Mouse (Mus musculus) midbrain, postnatal 0 days (tissue): ENCODE measurements around the gene Hp1bp3. TPM values are rescaled to one million over a fixed set of nuclear protein-coding genes. Genes with fewer than 3 reads are reported as not detected.

Experiments
- ATAC-seq: fragments of 200-750 bp; cut with Nextera tagmentation; 2 replicates; pipeline ENCODE4 v1.8.0; 2017; ENCODE audit warnings: moderate number of reproducible peaks, mild to moderate bottlenecking, moderate TSS enrichment, moderate library complexity; ENCODE audit not compliant: low FRiP score
- DNase-seq: peaks from one replicate; pipeline ENCODE4 v3.0.0-alpha.2; 2015; ENCODE audit warnings: low spot score
- H3K27ac ChIP-seq: fragments of 300-500 bp; sonication (generic); 2 replicates; pipeline ENCODE4 v1.5.1; 2014; ENCODE audit warnings: low read depth, mild to moderate bottlenecking, low read length, mixed read lengths
- H3K27me3 ChIP-seq: fragments of 300-500 bp; sonication (generic); 2 replicates; pipeline ENCODE4 v1.6.1; 2014; ENCODE audit warnings: low read length, control low read depth, mixed read lengths; ENCODE audit not compliant: insufficient read depth
- H3K36me3 ChIP-seq: fragments of 300-500 bp; sonication (generic); 2 replicates; pipeline ENCODE4 v1.6.1; 2014; ENCODE audit warnings: low read length, control low read depth, mixed read lengths; ENCODE audit not compliant: insufficient read depth
- H3K4me1 ChIP-seq: fragments of 300-500 bp; sonication (generic); 2 replicates; pipeline ENCODE4 v1.6.1; 2014; ENCODE audit warnings: mild to moderate bottlenecking, control low read depth, antibody characterized with exemption, low read length, mixed read lengths; ENCODE audit not compliant: insufficient read depth
- H3K4me2 ChIP-seq: fragments of 300-500 bp; sonication (generic); 2 replicates; pipeline ENCODE4 v1.6.1; 2014; ENCODE audit warnings: low read depth, mild to moderate bottlenecking, low read length, mixed read lengths; ENCODE audit not compliant: poor library complexity, severe bottlenecking
- H3K4me3 ChIP-seq: fragments of 300-500 bp; sonication (generic); 2 replicates; pipeline ENCODE4 v1.5.1; 2014; ENCODE audit warnings: low read depth, mild to moderate bottlenecking, low read length, moderate library complexity
- H3K9ac ChIP-seq: fragments of 300-500 bp; sonication (generic); replicated peaks from 2 replicates; pipeline ENCODE4 v1.6.1; 2014; ENCODE audit warnings: mild to moderate bottlenecking, low read length, moderate library complexity, mixed read lengths; ENCODE audit not compliant: poor library complexity, severe bottlenecking
- H3K9me3 ChIP-seq: fragments of 300-500 bp; sonication (generic); 2 replicates; pipeline ENCODE4 v1.6.1; 2016; ENCODE audit warnings: low read length, control low read depth
- CTCF ChIP-seq: IDR thresholded peaks from 2 replicates; pipeline ENCODE4 v1.5.1; 2016; ENCODE audit warnings: antibody characterized with exemption, mild to moderate bottlenecking
- WGBS: fragments of 180-500 bp; shearing (Covaris S2); extraction: QIAGEN DNeasy Blood & Tissue Kit; methylation state at CpG from one replicate; pipeline ENCODE4 v1.1.7; 2014; 5-methylcytosine and 5-hydroxymethylcytosine counted together
- polyA plus RNA-seq: library from polyadenylated mRNA; unstranded; fragments of >200 nt; fragmentation: Nextera tagmentation; extraction: Ambion mirVana; gene quantifications from 2 replicates; pipeline ENCODE4 v1.2.1, GENCODE M21; 2015
- total RNA-seq: library from RNA; depleted of rRNA; stranded (reverse); fragments of >200 nt; gene quantifications from 2 replicates; pipeline ENCODE4 v1.2.3, GENCODE M21; 2014

Hp1bp3 gene
- total and polyA plus RNA-seq, 2 experiments from 2014 or later = 165 to 200 TPM

- Histone ChIP-seq H3K27ac (no peak overlapping the region), H3K9ac (no peak overlapping the region), H3K9me3 (no peaks in the 10 kb centered on the region), H3K4me3 (no peak overlapping the region), H3K4me1 (no peaks in the 10 kb centered on the region), H3K27me3 (no peaks in the 10 kb centered on the region), H3K4me2 (no peak overlapping the region), H3K36me3 (peaks cover 60% of the 10 kb centered on the region)
- ATAC-seq = no peak
- WGBS = 82% methylated on average over 9 of the region's 9 CpGs
- no peak for TF ChIP-seq CTCF
- no peak for DNase-seq
These were observed 14.4 kb upstream of the Hp1bp3 start for GRCm38 (mm10) chr4:138201696-138202095.

- ATAC-seq (no peak), DNase-seq (no peak)
- Histone ChIP-seq H3K27ac (no peak overlapping the region), H3K4me2 (no peak overlapping the region), H3K9me3 (no peaks in the 10 kb centered on the region), H3K36me3 (peaks cover 32% of the 10 kb centered on the region), H3K9ac (no peak overlapping the region), H3K27me3 (no peaks in the 10 kb centered on the region), H3K4me1 (no peaks in the 10 kb centered on the region), H3K4me3 (no peak overlapping the region)
- 95% methylated on average over 5 of the region's 5 CpGs for WGBS
- TF ChIP-seq CTCF = no peak
These were observed 6.0 kb upstream of the Hp1bp3 start for GRCm38 (mm10) chr4:138210116-138210515.

GRCm38 (mm10) chr4:138213861-138214260, 2.2 kb upstream of the Hp1bp3 start:
- Histone ChIP-seq H3K9me3 (no peaks in the 10 kb centered on the region), H3K4me3 (no peak overlapping the region)
- WGBS = 93% methylated on average over 3 of the region's 3 CpGs

GRCm38 (mm10) chr4:138215671-138216199, 361 bp upstream of the Hp1bp3 start:
- ATAC-seq = no peak
- H3K9me3 ChIP-seq = no peaks in the 10 kb centered on the region
- peak; percentile 9 for DNase-seq
- peak overlapping the region; percentile 93 for H3K4me3 ChIP-seq
- WGBS = 33% methylated on average over 13 of the region's 13 CpGs
- H3K36me3 ChIP-seq = no peaks in the 10 kb centered on the region; the same call in 1 of the 2 replicates
- peak overlapping the region; percentile 78 for H3K4me2 ChIP-seq
- peak overlapping the region; percentile 96 for H3K9ac ChIP-seq
- H3K27ac ChIP-seq = peak overlapping the region; percentile 100
- H3K4me1 ChIP-seq = peaks cover 7% of the 10 kb centered on the region
- no peaks in the 10 kb centered on the region for H3K27me3 ChIP-seq
- no peak for TF ChIP-seq CTCF

More at GRCm38 (mm10) chr4:138213861-138214260, 2.2 kb upstream of the Hp1bp3 start:
- no peak for DNase-seq
- H3K36me3 ChIP-seq = peaks cover 12% of the 10 kb centered on the region
- ATAC-seq = no peak
- peaks cover 7% of the 10 kb centered on the region for H3K4me1 ChIP-seq
- H3K4me2 ChIP-seq = no peak overlapping the region
- H3K27ac ChIP-seq = no peak overlapping the region
- no peaks in the 10 kb centered on the region for H3K27me3 ChIP-seq
- H3K9ac ChIP-seq = no peak overlapping the region
- no peak for TF ChIP-seq CTCF

GRCm38 (mm10) chr4:138216891-138217392, 846 bp downstream of the Hp1bp3 start:
- no peak for TF ChIP-seq CTCF
- peak overlapping the region; percentile 78 for H3K4me2 ChIP-seq
- ATAC-seq (peak; percentile 97), DNase-seq (peak; percentile 98)
- peaks cover 7% of the 10 kb centered on the region for H3K4me1 ChIP-seq
- no peaks in the 10 kb centered on the region; the same call in 1 of the 2 replicates for H3K36me3 ChIP-seq
- WGBS = under 1% methylated on average over 36 of the region's 68 CpGs
- H3K4me3 ChIP-seq = peak overlapping the region; percentile 93
- H3K27ac ChIP-seq = peak overlapping the region; percentile 100
- no peaks in the 10 kb centered on the region for H3K27me3 ChIP-seq
- H3K9me3 ChIP-seq = no peaks in the 10 kb centered on the region
- H3K9ac ChIP-seq = peak overlapping the region; percentile 96

- Histone ChIP-seq H3K4me2 (peak overlapping the region; percentile 78), H3K4me3 (peak overlapping the region; percentile 93), H3K4me1 (peaks cover 7% of the 10 kb centered on the region), H3K36me3 (peaks cover 4% of the 10 kb centered on the region), H3K27ac (peak overlapping the region; percentile 100), H3K27me3 (no peaks in the 10 kb centered on the region), H3K9me3 (no peaks in the 10 kb centered on the region), H3K9ac (peak overlapping the region; percentile 96)
- 0 out of 2 replicates have a peak, but pooled peaks have one; percentile 13 for ATAC-seq
- peak; percentile 13 for DNase-seq
- under 1% methylated on average over 36 of the region's 36 CpGs for WGBS
- no peak for TF ChIP-seq CTCF
These were observed 1.3 kb downstream of the Hp1bp3 start for GRCm38 (mm10) chr4:138217441-138217840.
